Mouse (Mus musculus) central nervous system, embryonic 18 days (tissue): ENCODE data around the gene Cdh24. TPM values are rescaled to one million over a fixed set of nuclear protein-coding genes. Genes with fewer than 3 reads are reported as not detected.

ENCODE experiments used
- polyA plus RNA-seq: library from polyadenylated mRNA; depleted of rRNA; stranded (reverse); fragments of >200 nt; gene quantifications from 2 replicates; pipeline ENCODE4 v1.2.3, GENCODE M21; 2012; rRNA removed

Cdh24 gene
- polyA plus RNA-seq = 39.6 and 45.5 TPM in 2 replicates

DNA sequence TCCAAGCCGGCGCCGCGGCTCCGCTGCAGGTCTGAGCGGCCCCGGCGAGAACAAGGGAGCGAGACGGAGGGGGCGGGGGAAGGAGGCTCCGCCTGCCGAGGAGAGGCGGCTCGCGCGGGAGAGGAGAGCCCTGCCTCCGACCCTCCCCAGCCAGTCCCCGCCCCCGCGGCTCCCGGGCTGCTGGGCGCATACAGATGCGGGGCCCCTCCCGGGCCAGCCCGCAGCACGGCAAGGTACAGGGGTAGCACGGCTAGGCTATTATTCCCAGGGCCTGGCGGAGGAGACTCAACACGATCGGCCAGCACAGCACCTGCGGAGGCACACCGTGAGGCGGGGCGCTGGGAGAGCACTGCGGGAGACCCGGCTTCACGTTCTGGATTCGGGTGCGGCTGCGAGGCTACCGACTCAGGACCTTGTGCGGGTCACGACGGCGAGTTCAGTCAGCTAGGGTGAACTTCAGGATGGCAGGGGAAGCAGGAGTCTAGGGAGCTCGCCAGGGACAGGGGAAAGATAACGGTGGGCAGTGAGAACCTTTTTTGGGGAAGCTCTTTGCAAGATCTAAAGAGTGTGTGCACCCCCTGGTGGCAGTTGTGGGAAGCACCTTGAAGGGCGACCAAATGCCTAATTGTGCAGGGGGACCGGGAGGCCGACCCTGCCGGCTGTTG is at the start of gene Cdh24:
Gene Cdh24, minus strand, starts transcription at position 60 of the 665 bp plus-strand sequence.

DNA sequence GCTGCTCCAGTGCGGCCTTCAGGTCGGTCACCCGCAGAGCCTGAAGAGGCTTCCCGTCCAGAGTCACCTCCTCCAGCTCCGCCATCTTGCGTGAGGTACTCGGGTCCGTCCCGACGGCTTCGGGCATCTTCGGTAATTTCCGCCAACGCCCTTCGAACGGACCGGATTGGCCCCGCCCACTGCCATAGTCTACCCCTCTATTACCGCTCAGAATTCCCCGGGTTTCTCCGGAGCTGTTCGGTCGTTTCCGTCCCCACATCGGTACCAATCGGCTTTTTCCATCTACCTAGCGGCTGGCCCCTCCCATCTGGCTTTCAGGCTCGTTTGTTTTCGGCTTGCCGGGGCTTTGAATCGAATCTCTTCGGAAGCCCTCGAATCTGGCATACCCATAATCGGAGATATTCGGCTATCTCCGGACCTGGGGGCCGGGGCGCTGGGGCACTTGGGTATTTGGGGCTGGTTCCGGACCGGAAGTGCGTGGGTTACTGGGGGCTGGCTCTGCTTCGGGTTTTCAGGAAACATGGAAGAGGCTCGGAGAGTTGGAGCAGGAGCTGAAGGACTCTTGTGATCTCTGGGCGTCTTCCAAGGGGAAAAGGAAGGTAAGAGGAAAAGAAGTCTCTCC is 45.5 kb upstream of the Cdh24 start, which contains the start of gene Acin1:
Gene Acin1, minus strand, starts transcription at position 410 of the 622 bp plus-strand sequence.

DNA sequence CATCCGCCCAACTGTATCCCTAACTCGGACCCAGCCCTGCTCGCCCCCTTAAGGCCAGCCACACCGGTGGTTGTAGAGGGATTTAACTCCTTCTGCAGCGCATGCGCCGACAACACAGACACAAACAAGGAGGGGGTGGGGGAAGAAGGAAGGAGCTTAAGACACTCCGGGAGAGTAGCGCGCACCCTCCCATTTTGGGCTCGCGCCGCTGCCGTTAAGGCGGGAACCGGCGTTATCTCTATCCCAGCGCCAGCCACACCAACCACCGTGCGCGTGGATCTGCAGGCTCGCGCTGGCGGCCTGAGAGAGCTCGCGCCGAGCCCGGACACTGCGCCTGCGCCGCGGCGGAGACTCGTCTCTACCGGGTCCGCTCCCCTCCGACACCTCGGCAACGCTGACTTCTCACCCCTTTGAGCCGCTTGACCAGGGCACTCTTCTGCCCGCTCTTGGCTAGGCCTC is 44.9 kb upstream of the Cdh24 start, which contains the start of gene 1700123O20Rik:
Gene 1700123O20Rik, plus strand, starts transcription at position 154 of the 459 bp plus-strand sequence.

DNA sequence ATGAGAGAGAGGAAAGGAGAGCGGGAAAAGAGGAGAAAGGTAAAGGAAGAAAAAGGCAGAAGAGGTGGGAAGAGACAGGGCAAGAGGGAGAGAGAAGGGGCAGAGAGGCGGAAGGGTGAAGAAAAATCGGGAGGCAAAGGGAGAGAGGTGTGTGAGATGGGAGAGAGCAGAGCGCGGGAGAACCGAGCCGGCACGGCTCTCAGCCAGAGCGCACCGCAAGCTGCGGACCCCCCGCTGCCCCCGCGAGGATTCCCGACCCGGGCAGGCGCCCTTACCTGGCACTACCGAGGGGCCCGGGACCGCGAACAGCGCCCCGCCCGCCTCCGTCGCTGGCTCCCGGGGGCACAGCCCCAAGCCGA is 239 bp downstream of the Cdh24 start, which contains the start of gene Gm17606:
Gene Gm17606, plus strand, starts transcription at position 7 of the 359 bp plus-strand sequence.

DNA sequence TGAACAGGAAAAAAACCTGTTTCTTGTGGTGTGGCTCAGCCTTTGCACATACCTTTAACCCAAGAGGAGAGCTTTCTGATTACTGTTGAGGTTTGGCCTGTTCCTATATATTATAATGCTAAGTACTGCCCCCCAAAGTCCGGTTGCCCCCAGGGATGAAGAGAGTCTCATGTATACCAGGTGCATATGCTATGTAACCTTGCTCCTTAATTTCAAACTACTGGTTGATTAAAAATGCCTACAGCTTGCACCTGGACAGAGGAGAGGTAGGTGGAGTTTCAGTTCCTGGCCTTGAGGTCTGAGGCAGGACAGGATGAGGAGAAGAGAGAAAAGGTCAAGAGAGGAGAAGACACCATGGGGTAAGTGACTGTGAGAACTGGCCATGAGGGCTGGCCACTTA is 20.0 kb downstream of the Cdh24 start, which contains the start of gene Psmb11:
Gene Psmb11, plus strand, starts transcription at position 301 of the 400 bp plus-strand sequence.

DNA sequence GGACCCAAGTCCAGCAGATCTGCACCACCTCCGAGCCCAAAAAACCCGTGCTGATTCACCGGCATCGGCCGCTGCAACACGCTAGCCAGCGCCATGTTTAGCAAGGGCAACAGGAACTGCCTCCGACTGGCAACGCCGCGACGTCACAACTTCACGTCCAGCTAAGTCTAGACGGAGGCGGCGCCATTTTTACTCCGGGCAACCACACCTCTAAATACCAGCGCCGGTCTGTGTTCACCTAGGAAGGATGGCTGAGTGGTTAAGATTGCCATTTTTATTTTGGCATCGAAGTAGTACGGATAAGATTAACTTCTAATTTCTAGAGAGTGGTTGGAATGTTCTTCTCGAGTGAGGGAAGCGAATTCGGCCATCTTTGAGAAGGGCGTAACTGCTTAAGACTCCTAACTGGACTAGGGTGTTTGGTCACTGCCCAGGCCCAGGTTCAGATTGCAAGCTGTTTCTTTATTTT is 23.2 kb downstream of the Cdh24 start, which contains the start of gene Psmb5:
Gene Psmb5, minus strand, starts transcription at position 126 of the 469 bp plus-strand sequence.

DNA sequence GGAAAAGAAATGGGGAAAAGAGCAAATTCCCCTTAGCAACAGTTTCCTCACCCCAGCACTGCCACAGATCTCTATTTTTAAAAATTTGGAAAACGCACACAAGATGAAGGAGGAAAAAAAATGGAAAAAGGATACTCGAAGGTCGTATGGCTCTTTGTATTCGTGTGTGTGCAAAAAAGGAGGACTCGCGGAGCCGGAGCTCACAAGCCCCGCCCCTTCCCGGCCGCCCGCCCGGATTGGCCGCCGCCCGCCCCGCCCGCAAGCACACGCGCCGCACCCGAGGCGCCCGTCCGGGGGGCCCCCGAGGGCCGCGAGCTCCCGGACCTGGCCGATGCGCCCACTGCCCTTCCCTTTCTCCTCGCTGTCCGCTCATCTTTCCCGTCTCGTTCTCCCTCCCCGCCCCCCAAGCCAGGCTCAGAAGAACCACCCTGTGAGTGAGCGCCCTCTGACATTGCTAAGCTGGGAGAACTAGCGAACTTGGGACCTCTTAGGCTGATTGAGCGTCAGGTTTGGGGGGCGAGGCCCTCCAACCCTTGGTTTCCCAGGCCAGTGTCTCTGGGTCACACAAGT is 35.3 kb downstream of the Cdh24 start, which contains the start of gene 4931414P19Rik:
Gene 4931414P19Rik, minus strand, starts transcription at position 242 of the 570 bp plus-strand sequence.

Other genes with a start within 250 kb of the Cdh24 start
- gene Slc7a7, start 223.6 kb downstream of the Cdh24 start, polyA plus RNA-seq = 3.2 and 4.4 TPM in 2 replicates
- gene Mrpl52, start 214.5 kb downstream of the Cdh24 start, polyA plus RNA-seq = 261 and 274 TPM in 2 replicates
- 52.9 and 57.1 TPM in 2 replicates for gene Mmp14, start 209.8 kb downstream of the Cdh24 start, polyA plus RNA-seq
- 29.7 and 31.7 TPM in 2 replicates for gene Lrp10, start 177.2 kb downstream of the Cdh24 start, polyA plus RNA-seq
- gene Rem2, start 165.3 kb downstream of the Cdh24 start, polyA plus RNA-seq = 17.0 and 19.6 TPM in 2 replicates
- gene Prmt5, start 123.8 kb downstream of the Cdh24 start, polyA plus RNA-seq = 92.5 and 93.8 TPM in 2 replicates
- gene Haus4, start 86.7 kb downstream of the Cdh24 start, polyA plus RNA-seq = 13.7 and 14.3 TPM in 2 replicates
- 5.5 and 6.2 TPM in 2 replicates for gene Ajuba, start 63.8 kb downstream of the Cdh24 start, polyA plus RNA-seq
- gene 4931414P19Rik, start 35.4 kb downstream of the Cdh24 start, polyA plus RNA-seq = 8.3 TPM in 2 replicates
- gene Psmb5, start 23.3 kb downstream of the Cdh24 start, polyA plus RNA-seq = 248 and 267 TPM in 2 replicates
- gene Psmb11, start 19.9 kb downstream of the Cdh24 start, polyA plus RNA-seq = 0.04 and 0.06 TPM in 2 replicates
- not detected in 2 replicates for gene Gm17606, start 412 bp downstream of the Cdh24 start, polyA plus RNA-seq
- gene 1700123O20Rik, start 44.9 kb upstream of the Cdh24 start, polyA plus RNA-seq = 63.9 and 64.6 TPM in 2 replicates
- gene Acin1, start 45.6 kb upstream of the Cdh24 start, polyA plus RNA-seq = 225 and 264 TPM in 2 replicates
- 0.10 and 0.12 TPM in 2 replicates for gene Gm29776, start 57.5 kb upstream of the Cdh24 start, polyA plus RNA-seq
- 0.06 and 0.11 TPM in 2 replicates for gene Cebpe, start 70.8 kb upstream of the Cdh24 start, polyA plus RNA-seq
- gene Slc7a8, start 140.6 kb upstream of the Cdh24 start, polyA plus RNA-seq = 14.4 and 15.7 TPM in 2 replicates
- 0.08 TPM in 1 of 2 replicates, not detected in the other for gene Rnf212b, start 172.8 kb upstream of the Cdh24 start, polyA plus RNA-seq
- 6.2 and 8.5 TPM in 2 replicates for gene Homez, start 229.6 kb upstream of the Cdh24 start, polyA plus RNA-seq
- 25.1 and 26.0 TPM in 2 replicates for gene Ppp1r3e, start 236.2 kb upstream of the Cdh24 start, polyA plus RNA-seq
- 44.3 and 49.5 TPM in 2 replicates for gene Bcl2l2, start 242.0 kb upstream of the Cdh24 start, polyA plus RNA-seq
- 0.26 and 0.39 TPM in 2 replicates for gene Gm20521, start 242.1 kb upstream of the Cdh24 start, polyA plus RNA-seq